Mouse (Mus musculus) neural tube, embryonic 15.5 days (tissue): ENCODE measurements at regions not wholly inside any gene's neighbourhood (a gene's known extent, or its start where the extent isn't known, plus 50 kb on each side); places are given as distances from the start of the nearest gene placed in this dataset.
"Not testable (repeated sequence)": the region's sequence is repeated elsewhere in the genome, so short reads cannot be mapped to it uniquely, and the experiment has no call there.

Source experiments
- ATAC-seq: fragments of 200-750 bp; cut with Nextera tagmentation; 2 replicates; pipeline ENCODE4 v1.8.0; 2017; ENCODE audit warnings: mild to moderate bottlenecking, moderate TSS enrichment, moderate library complexity; ENCODE audit not compliant: low FRiP score
- H3K27ac ChIP-seq: fragments of 300-500 bp; sonication (generic); replicated peaks from 2 replicates; pipeline ENCODE4 v1.5.1; 2015; ENCODE audit warnings: mild to moderate bottlenecking, inconsistent platforms
- H3K27me3 ChIP-seq: fragments of 300-500 bp; sonication (generic); replicated peaks from 2 replicates; pipeline ENCODE4 v1.6.1; 2015; ENCODE audit warnings: inconsistent platforms
- H3K36me3 ChIP-seq: fragments of 300-500 bp; sonication (generic); 2 replicates; pipeline ENCODE4 v1.6.1; 2015; ENCODE audit warnings: inconsistent platforms
- H3K4me1 ChIP-seq: fragments of 300-500 bp; sonication (generic); 2 replicates; pipeline ENCODE4 v1.6.1; 2015; ENCODE audit warnings: inconsistent platforms
- H3K4me2 ChIP-seq: fragments of 300-500 bp; sonication (generic); 2 replicates; pipeline ENCODE4 v1.6.1; 2015; ENCODE audit warnings: inconsistent platforms, mild to moderate bottlenecking, moderate library complexity
- H3K4me3 ChIP-seq: fragments of 300-500 bp; sonication (generic); replicated peaks from 2 replicates; pipeline ENCODE4 v1.5.1; 2015; ENCODE audit warnings: mild to moderate bottlenecking, inconsistent platforms
- H3K9ac ChIP-seq: fragments of 300-500 bp; sonication (generic); replicated peaks from 2 replicates; pipeline ENCODE4 v1.6.1; 2015; ENCODE audit warnings: mild to moderate bottlenecking, inconsistent platforms
- H3K9me3 ChIP-seq: fragments of 300-500 bp; sonication (generic); replicated peaks from 2 replicates; pipeline ENCODE4 v1.6.1; 2016; ENCODE audit warnings: inconsistent platforms
- WGBS: fragments of 180-500 bp; shearing (Covaris S2); methylation state at CpG from one replicate; pipeline ENCODE4 v1.1.7; 2015; ENCODE audit warnings: mixed read lengths; 5-methylcytosine and 5-hydroxymethylcytosine counted together

DNA sequence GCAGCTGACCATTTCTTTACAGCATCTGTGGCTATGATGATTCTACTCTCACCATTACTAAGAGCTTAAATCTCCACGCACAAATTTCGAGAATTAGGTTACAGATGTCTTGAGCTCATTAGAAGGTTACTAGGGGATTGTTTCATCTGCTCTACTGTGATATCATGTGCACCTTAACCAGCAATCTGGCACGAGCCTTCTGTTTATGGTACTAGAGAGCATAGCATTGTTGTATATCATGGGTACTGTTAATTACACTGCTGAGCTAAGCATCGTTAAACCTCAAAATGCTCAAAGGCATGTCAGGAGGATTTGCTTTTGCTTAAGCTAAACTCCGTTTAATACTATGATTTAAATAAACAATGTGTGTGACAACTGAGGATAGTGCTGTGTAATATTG is 1255.9 kb upstream of the Pcdh10 start:
- WGBS, result 53% methylated on average over 5 of the region's 5 CpGs
- H3K36me3 ChIP-seq, result no peaks in the 10 kb centered on the region
- peak; percentile 38; the same call in 1 of the 2 replicates for ATAC-seq
- H3K4me1 ChIP-seq, result no peaks in the 10 kb centered on the region
- no peak overlapping the region for H3K4me2 ChIP-seq
- no peaks in the 10 kb centered on the region for H3K9me3 ChIP-seq
- no peak overlapping the region for H3K9ac ChIP-seq
- H3K27ac ChIP-seq, result no peak overlapping the region
- H3K4me3 ChIP-seq, result no peak overlapping the region
- H3K27me3 ChIP-seq, result no peaks in the 10 kb centered on the region

DNA sequence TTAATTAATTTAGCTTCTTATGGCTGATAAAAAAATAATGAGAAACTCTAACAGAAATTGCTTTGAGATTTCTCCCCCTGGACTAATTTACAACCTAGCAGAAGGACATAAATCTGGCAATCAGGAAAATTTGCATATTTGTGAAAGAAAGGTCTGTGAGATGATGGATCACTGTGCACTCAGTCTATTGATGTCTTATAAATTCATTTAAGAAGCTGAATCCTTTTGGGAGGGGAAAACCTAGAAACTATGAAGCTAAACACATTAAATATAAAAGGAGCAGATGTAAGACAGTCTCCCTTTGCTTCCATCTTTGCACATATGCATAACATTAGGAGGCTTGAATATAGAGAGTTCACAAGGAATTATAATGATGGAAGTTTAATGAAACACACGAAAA is 1247.5 kb upstream of the Pcdh10 start:
- H3K4me2 ChIP-seq, result no peak overlapping the region
- H3K4me3 ChIP-seq, result no peak overlapping the region
- no peaks in the 10 kb centered on the region for H3K9me3 ChIP-seq
- no peaks in the 10 kb centered on the region for H3K36me3 ChIP-seq
- no peak overlapping the region for H3K27ac ChIP-seq
- H3K4me1 ChIP-seq, result no peaks in the 10 kb centered on the region
- H3K27me3 ChIP-seq, result no peaks in the 10 kb centered on the region
- H3K9ac ChIP-seq, result no peak overlapping the region
- ATAC-seq, result no peak
- 74% methylated on average over 1 of the region's 1 CpGs for WGBS

DNA sequence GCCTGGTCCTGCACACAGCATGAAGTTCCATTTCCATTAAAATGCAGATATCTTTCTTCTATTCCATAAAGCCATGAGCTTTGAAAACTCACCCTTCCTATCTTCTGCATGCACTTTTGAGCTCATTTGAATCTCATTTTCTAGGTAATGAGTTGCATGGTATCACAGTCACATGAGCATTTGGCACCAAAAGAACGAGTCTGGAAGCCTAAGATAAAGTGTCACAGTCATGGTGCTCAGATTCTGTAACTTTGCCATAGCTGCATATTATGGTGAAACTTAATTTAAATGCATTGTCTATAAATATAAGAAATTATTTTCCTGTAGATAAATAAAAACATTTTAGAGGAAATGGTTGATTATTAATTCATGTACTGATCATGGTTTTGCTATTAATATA is 1223.7 kb upstream of the Pcdh10 start:
- Histone ChIP-seq H3K9ac (no peak overlapping the region), H3K9me3 (no peaks in the 10 kb centered on the region), H3K4me2 (no peak overlapping the region), H3K4me1 (no peaks in the 10 kb centered on the region), H3K36me3 (no peaks in the 10 kb centered on the region), H3K27ac (no peak overlapping the region), H3K4me3 (no peak overlapping the region), H3K27me3 (no peaks in the 10 kb centered on the region)
- no peak for ATAC-seq
- 59% methylated on average over 1 of the region's 1 CpGs for WGBS

DNA sequence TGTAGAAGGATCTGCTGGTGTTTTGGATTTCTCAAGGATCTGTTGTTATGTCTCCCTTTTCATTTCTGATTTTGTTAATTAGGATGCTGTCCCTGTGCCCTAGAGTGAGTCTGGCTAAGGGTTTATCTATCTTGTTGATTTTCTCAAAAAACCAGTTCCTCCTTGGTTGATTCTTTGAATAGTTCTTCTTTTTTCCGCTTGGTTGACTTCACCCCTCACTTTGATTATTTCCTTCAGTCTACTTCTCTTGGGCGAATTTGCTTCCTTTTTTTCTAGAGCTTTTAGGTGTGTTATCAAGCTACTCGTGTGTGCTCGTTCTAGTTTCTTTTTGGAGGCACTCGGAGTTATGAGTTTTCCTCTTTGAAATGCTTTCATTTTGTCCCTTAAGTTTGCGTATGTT is 1178.3 kb upstream of the Pcdh10 start:
- not testable (repeated sequence) for H3K27me3 ChIP-seq, H3K4me3 ChIP-seq, H3K4me2 ChIP-seq, ATAC-seq, H3K9me3 ChIP-seq, H3K4me1 ChIP-seq, H3K27ac ChIP-seq, H3K9ac ChIP-seq, H3K36me3 ChIP-seq
- 89% methylated on average over 6 of the region's 6 CpGs for WGBS

DNA sequence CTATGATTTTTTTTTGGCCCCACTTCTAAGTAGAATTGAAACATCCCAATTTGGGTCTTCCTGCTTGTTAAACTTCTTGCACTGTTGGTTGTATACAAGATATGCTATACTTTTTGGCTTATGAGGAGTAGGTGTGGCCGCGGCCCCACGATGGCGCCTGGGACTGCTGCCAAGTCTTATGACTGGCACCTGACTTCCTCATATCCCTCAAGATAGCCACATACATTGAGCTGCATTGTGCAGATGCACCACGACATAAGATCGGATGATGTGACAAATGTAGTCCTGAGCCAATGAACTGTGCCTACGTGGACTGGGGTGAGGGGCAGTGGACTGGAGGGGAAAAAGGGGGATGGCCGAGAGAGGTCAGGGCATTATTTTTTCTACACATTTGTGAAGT is 1140.7 kb upstream of the Pcdh10 start:
- not testable (repeated sequence) for H3K27me3 ChIP-seq, H3K4me1 ChIP-seq, H3K27ac ChIP-seq, H3K36me3 ChIP-seq, H3K9me3 ChIP-seq, H3K4me3 ChIP-seq, ATAC-seq, H3K4me2 ChIP-seq, H3K9ac ChIP-seq
- WGBS, result 94% methylated on average over 8 of the region's 8 CpGs
